Mouse (Mus musculus) gastrocnemius, postnatal 25 days (tissue): Measurements from ENCODE around the gene Aatk. TPM values are rescaled to one million over a fixed set of nuclear protein-coding genes. Genes with fewer than 3 reads are reported as not detected.

Experiments used
- DNase-seq: peaks from one replicate; pipeline ENCODE4 v3.0.0; 2022
- total RNA-seq, 2 experiments: library from RNA; stranded (reverse); gene quantifications; 1 replicate in 1 of 2; 2 replicates in 1 of 2; pipeline ENCODE4 v1.2.3; 2021

Aatk gene
- total RNA-seq, 2 experiments from 2014 or later = 4.8 to 4.9 TPM

DNA sequence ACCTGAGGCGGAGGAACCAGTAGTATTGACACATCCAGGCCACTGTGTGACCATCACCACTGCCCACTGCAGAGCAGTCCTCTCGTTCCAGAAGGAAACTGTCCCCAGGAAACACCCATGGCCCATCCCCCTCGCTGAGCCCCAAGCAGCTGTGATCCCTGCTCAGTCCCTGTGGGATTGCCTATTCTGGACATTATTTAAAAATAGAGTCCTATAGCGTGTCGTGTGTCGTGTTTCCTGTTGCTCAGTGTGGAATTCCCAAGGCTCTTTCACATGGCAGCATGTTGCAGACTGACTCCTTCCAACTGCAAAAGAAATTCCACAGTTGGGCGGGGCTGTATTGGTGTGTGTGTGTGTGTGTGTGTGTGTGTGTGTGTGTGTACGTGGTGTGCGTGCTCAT is 5.3 kb upstream of the Aatk start:
- no peak for DNase-seq

DNA sequence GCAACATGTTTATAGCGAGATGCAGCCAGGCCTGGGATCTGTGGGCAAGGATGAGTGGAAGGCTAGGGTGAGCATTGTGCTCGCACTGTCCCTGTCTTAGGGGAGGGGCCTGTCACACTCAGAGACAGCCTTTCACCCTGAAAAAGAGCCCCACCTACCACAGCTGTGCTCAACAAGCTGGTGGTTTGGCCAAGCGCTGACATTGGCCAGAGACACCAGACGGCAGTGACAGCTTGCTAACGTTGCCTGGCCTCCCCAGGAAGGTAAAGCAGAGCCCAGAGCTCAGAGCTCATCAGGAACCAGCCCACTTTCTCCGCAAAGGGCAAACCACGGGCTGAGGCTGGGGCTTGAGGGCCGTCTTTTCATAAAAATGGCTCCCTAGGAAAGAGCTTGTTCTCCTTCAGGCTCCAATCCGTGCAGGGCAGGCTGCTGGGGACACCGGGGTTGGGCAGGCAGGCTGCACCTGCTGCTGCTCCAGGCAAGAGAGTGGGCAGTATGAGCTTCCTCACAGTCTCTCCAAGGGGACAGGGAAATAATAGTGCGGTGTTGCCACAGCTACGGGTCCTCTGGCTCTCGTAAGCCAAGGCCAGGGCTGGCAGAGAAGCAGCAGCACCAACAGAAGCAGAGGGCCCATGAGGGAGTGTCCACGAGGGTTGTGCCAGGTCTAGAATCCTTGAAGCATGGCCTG is 4.3 kb upstream of the Aatk start:
- no peak for DNase-seq

DNA sequence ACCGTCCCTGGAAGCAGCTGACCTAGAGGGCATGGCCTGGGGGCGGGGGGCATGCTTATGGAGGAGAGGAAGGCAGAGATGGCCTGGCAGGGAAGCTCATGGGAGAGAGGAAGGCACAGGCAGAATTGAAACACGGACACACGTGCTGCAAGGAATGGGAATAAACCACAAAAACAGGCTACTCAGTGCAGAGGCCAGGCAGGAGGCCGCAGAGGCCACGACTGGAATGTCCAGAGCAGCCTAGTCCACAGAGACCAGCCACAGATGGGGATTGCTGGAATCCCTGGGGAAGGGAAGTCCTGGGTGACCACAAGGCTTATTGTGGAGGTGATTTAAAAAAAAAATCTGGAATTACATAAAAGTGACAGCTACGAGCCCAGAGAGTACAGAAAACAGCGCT is 2.1 kb upstream of the Aatk start:
- DNase-seq = no peak

DNA sequence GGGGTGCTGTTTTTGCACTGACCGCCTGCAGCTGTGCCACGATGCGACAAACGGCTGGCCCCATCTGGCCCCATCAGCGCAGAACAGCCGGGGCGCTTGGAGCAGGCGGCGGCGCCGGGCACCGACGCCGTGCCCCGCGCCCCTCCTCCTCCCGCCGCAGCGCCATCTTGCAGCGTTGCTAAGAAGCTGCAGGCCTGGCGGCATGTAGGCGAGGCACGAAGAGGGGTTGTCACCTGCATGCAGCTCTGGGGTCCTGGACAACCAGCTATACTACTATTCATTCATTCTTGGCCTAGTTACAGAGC is 1.2 kb upstream of the Aatk start:
- no peak for DNase-seq

DNA sequence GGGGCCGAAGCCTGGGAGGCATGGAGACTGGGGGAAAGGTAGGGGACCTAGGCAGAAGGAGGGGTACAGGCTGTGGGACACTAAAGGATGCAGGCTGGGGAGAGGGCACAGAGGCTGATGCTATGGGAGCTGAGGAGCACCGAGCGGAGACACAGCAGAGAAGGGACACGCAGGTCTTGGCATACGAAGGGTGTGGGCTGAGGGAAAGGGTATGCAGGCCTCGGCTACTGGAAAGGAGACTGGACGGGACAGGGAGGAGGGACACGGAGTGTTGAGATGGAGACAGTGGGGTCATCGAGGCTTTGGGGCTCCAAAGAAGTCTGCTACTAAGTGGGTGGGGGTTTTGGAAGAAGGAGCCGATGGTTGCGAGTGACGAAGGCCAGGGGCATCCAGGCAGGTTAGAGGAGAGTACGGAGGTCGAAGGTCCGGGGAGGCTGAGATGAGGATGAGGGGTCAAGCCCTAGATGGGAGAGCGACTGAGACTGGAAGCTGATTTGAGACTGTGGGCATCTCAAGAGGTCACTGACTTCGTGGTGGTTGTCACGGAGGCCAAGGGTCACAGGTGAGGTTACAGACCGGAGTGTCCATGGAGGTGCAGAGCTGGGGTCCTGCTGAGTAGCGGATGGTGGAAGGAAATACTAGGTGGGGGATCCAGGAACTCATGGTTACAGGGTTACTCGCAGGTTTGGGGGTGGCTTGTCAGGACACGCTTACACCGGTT is 724 bp upstream of the Aatk start:
- no peak for DNase-seq

DNA sequence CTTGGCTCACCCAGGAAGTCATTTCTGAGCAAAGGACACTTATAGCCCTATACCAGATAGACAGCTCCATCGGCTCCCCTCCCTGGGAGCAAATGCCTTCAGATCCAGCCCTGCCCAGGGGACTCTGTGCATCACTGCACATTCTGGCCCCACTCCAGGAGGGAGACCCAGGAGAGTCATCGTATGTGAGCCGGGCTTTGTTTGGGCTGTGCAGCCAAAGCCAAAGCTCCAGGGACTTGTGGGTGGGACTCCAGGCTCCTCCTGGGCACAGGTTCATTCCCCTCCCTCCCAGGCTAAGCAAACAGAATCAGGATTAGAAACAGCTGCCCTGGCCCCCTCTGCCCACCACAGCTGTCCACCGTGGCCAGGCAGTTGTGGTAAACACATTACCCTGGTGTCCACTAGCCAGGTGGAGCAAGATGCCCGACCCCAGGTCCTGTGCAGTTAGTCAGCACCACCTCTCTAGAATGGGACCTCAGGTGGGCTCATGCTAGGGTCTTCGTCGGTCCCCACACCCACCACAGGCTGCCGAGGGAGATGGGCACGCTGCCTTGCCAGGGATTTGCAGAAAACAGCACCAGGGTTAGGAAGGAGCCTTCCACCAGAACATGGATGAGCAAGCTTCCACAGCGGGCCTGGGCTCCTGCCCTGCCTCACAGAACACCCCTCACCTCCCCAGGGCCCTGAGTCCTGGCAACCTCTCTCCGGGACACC is 971 bp downstream of the Aatk start:
- peak; percentile 42 for DNase-seq

DNA sequence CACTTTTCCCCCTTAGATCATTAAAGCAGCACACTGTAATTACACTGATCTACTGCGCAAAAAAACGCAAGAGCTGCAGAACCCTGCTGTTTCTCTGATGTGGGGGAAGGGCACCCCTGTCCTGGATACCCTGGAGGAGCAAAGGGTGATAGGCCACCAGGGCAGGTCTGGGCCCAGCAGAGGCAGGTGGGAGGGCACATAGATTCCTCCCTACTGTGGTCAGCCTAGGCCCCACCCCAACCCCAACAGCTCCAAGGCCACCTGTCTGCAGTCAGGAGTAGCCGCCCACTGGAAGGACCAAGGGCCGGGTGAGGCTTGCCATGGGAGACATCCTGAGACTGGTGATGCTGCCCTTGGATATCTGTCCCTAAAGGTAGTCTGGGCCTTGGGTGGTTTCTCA is 1.6 kb downstream of the Aatk start:
- DNase-seq = no peak

DNA sequence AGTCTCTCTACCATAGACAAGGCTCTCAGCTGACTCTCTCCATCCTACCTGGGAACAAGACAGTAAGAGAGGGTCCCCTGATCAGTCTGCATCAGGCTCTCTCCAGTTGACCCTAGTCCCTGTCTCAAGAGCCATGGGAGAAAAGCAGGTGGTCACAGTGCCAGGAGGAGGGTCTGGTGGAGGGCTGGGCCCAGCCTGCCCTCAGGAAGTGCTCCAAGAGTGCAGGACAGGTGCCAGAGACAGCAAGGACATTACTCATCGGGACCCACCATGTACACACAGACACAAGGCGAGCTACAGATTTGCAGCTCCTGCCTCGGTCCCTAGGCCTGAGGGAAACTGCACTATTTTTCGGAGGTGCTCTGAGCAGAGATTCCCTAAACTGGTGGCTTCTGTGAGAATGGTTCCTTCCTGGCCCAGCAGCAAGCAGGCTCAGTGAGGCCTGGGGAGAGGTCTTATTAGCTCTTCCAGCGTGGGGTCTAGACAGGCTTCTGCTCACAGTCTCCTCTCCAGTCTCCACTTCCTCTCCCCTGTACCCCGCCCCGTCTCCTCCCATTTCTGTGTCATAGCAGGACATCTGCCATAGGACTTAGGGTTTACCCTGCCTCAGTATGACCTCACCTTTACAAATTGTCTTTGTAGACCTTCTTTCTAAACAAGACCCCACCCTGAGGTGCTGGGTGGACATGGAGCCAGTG is 4.7 kb downstream of the Aatk start:
- DNase-seq = no peak

DNA sequence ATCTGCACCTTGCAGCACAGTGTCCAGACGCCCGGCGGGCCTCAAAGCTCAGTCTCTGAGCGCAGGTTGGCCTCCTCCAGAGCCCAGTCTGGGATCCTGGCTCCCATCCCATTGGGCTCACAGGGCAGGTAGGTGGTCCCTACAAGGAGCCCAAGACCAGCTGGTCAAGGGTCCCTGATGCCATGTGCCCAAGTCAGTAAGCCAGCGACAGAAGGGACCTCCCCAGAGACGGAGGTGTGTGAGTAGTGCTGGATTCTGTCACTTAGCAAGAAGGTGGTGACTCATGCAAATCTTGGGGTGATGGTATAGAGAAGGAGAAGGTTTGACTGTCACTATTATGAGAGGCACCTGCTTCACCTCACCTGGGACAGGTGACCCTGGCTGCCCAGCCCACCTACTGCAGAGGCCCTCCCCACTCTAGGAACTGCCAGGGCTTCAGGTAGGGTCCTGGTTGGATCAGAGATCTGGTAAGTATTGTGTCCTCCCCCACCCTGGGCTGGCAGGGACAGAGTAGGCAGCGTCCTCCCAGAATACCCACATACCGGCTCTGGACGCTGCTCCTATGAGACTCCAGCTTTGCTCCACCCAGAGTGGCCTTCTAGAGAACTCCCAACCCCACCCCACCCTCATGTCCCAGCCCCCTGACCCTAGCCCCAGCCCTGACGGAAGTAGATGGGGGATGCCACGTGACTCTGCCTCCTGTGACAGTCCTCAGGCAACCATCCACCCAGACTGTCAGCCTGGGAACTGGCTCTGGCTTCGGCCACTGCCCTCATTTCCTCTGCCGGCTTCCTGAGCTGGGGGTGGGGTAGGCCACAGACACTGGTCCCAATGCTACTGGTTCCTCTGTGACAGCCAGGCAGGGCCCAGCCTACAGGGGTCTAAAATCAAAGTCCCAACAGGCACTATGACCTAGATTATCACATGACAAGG is 5.5 kb downstream of the Aatk start:
- peak; percentile 78 for DNase-seq

DNA sequence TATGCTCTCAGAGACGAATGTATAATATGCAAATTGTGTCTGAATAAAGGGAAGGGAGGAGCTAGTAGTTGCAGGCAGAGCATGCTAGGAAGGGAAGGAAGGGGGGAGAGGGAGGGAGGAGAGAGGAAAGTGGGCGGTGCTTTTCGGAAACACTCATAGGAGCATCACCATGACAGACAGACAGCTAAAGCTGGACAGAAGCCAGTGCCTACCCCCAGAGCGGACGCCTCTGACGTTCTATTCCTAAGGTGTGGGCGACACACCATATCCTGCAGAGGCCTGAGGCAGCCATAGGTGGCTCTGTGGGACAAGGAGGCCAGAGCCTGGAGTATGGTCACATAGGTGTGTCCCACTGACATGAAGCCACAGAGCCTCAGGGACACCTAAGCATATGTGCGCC is 6.5 kb downstream of the Aatk start:
- DNase-seq = no peak

DNA sequence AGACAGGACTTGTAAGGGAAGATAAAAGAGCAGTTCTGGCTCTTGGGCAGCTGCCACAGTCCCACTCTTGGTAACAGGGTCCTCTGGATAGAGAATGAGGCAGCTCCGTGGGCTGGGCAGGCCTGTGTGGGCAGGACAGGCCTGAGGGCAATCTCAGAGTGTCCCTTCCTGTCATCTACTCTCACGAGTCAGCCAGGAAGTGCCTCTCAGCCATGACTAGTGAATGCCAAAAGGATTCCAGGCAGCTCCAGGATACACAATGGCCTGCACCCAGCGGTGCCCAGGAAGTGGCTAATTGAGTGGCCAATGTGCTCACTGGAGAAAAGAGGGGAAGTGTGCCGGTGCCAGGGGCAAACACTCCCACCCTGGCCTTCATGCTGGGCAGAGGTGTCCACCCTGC is 7.4 kb downstream of the Aatk start:
- DNase-seq = no peak

DNA sequence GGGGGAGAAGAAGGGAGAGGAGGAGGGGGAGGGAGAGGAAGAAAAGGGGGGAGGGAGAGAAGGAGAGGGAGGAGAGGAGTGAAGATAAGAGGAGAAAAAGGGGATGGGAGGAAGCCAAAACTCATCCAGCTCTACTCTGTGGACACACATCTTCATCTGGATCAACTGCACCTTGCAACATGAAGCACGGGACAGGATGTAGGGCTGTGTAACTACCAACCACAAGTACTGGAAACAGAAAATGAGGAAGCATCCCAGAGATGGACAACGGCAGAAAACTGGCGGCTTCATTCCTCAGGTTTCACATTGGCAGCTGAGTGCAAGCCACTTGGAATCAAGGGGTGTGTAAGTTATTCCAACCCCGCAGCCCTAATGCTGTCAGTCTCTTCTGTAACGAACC is 12.2 kb downstream of the Aatk start:
- DNase-seq = no peak

DNA sequence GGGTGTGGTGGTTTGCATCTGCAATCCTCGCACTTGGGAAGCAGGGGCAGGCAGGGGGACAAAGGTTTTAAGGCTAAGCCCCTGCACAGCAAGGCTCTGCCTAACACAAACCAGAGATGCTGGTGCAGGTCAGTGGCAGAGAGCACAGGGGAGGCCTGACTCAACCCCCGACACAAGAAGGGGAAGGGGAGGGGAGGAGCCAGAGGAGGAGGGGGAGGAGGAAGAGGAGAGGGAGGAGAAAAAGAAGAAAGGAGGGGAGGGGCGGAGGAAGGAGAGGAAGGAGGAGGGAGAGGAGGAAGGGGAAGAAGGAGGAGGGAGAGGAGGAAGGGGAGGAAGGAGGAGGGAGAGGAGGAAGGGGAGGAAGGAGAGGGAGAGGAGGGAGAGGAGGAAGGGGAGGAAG is 12.7 kb downstream of the Aatk start:
- no peak for DNase-seq

DNA sequence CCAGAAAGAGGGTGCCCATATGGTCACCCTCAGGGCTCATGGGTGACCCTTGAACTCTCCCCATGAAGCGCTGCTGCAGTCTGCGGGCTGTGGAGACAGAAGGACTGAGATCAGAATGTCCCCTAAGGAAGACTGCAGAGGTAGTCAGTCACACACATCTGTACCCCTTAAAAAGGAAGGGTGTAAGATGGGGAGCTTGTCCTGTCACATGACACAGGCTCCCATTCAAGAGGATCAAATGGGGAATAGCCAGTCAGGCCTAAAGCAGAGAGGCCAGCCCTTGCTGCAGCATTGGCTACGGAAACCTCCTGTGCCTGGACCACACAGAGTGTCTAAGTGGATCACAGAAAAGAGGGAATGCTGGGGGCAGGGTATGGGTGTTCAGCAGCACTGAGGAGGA is 13.5 kb downstream of the Aatk start:
- no peak for DNase-seq

DNA sequence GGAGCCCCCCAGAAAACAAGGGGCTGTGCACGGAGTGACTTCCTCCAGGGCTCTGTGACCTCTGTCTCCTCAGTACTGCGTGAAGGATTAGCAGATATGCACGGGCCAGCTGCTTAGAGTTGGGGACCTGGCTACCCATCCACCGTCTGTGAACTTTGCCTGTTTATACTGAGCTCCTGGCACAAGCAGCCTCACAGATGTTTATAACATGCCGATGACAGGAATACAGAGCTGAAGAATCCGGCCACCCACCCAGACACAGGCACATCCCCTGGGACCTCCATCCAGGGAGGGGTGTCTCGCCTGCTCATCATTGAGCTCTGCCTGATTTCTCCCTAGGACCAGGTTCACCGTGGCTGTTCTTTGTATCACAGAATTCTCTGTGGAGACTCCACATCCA is 14.9 kb downstream of the Aatk start:
- no peak for DNase-seq

DNA sequence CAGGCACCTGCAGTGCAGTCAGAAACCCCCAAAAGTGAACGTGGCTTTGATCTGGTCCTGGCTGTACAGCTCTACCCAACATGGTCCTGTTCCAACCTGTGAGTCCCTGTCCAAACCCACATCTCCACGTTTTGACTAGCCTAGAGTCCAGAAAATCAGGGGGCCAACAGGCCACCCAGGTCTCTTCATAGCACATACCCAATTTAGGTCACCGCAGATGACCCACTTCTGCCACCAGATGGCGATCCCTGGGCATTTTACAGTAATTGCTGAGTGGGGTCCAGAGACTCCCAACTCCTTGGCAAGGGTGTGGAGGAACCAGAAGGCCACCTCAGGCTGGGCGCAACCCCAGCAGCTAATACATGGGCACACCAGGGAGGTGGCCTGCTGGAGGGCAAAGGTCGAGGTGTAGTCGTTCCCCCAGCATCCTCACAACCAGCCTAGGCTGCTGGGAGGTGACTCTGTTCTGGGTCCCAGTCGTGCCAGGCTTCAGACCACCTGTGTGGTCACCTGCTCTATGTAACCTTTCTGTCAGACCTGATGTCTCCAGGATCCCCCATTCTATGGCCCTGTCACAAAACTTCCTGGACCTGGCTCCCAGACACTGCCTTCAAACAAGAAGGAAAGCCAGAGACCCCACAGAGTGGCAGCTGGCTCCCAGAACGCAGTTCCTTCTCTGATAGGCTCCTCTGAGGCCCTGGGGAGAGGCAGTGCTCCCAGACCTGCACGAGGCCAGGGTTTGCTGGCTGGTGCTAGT is 16.6 kb downstream of the Aatk start:
- DNase-seq = no peak

DNA sequence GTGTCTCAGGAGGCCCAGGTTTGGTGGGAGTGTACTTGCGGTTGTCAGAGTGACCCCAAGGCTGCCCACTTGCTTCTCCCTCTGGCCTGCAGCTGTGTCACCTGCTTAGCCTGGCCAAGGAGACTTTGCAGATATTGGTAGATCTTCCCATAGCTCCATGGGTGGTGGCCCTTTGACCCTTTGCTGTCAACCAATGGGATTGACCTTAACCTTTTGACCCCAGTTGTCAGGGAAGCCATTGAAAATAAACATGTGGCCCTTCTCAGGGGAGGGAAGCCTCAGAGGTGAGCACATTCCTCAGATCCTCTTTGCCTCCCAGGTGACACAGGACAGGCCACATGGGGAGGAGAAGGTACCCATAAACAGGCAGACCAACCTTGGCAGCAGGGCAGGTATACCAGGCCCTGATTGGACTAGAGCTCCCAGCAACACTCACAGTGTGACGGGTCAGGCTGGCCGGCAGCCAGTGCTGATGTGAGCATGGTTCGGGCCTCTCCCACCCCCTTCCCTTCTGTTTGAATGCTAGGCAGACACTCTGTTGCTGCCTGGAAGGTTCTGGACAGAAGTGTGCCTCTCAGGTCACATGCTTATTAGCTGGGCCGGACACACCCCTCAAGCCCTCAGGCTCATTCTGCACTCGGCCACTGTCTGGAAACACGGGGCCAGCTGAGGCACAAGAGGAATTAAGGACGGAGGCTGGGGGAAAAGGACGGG is 17.4 kb downstream of the Aatk start:
- no peak for DNase-seq

DNA sequence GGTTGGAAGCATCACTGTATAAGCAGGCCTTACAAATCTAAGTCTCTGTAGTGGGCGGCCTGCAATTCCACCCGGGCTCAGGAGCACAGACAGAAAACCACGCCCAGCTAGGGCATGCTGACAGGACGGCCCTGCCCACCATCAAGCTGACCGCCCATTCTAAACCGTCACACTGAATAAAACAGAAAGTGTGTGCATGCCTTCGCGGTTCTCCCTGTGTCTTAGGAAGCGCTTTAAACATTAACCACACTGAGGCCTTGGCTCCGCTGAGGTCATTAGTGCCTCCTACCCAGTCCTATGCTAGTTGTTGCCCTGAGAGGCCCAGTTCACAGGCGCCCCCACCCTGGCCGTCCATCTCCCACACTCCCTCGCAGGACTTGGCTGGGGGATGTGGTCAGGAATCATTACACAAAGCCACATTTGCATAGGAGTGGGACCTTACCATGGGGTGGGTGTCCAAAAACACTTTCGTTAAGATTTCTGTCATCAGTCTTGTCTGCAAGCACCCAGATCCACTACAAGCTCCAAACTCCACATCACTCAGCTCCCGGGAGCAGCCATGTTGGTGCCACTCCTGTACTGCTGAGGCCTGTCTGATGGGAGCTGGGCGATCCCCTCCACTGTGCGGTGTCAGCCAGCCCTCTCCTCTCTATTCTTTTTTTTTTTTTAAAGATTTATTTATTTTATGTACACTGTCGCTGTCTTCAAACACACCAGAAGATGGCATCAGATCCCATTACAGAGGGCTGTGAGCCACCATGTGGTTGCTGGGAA is 18.5 kb downstream of the Aatk start:
- no peak for DNase-seq

DNA sequence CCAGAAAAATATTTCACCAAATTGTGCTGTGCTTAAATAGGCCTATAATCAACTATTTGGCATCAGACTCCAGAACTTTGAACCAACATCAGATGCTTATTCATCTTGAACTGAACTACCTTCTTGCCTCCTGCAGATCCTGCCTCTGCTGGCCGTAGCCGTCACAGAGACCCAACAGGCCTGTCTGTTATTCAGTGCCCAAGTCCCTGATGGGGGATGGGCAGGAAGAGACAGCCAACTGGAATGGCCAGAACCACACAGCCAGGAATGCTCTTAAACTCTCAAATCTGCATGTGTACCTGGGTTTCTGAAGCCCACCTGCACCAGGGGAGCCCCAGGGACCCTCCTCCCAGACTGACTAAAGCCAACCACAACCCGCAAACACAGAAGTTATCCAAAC is 20.0 kb downstream of the Aatk start:
- DNase-seq = no peak

DNA sequence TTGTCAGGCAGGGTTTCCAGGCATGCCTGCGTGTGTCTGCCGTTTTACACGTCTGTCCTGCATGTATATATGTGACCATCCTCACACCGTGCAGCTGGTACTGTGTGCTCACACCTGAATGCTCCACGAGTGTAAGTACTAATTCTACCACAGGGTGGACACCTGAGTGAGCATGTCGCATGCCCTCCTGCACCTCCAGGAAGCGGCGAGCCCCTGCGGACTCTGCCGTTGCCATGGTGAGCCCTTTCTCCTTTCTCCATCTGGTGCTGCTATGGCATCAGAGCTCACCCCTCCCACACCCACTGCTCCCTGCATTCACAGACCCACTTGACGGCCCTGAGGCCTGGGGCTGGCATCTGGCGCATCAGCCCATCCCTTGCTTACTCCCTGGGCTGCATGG is 24.1 kb downstream of the Aatk start:
- DNase-seq = no peak
